Mouse (Mus musculus): ENCODE measurements around the gene Add3.

GRCm38 (mm10) chr19:53247558-53247957 lies 107.3 kb downstream of the Add3 start:
- TF ChIP-seq POLR2A (IDR thresholded peaks at IDR 0.05; ENCODE audit: insufficient read depth, low read depth, low read length): no peak
- no peak for TF ChIP-seq CTCF (IDR thresholded peaks at IDR 0.05; ENCODE audit: insufficient read depth, low read depth, low read length)

All from olfactory bulb, adult 2 months (tissue).